Mouse (Mus musculus) G1E (cell line): Measurements from ENCODE around the gene Gpatch2l.

Experiments
- CTCF ChIP-seq: IDR thresholded peaks from 2 replicates; pipeline ENCODE4 v1.5.1; 2012; ENCODE audit warnings: low read depth, low read length, inconsistent platforms, mixed read lengths
- GATA2 ChIP-seq: IDR thresholded peaks from 2 replicates; pipeline ENCODE4 v1.6.1; 2012; ENCODE audit warnings: low read depth, low read length, inconsistent platforms, borderline replicate concordance

DNA sequence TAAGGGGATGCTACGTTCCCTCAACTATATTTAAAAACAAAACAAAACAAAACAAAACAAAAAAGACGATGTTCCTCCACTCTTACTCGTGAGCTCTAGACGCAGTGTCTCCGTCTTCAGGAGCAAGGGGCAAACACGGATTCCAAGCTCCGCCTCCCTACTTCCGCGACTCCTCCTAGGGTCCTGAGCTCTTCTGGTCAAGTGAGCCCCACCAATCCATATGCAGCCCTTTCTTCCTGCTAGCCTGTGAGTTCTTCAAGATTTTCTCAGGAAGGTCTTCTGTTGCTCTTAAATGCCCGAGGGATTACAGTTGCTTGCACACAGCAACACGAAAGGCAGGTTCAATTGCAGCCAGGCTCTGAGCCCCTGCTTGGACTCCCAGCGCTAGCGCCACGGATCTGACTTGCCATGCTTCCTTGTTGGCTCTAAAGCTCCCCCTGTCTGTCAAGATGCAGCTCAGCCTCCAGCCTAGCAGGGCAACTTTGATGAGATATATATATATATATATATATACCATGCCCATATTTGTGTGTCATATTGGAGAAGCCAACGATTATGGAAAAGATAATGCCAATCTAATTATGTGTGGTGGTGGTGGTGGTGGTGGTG lies 64.1 kb downstream of the Gpatch2l start:
- TF ChIP-seq CTCF (no peak), GATA2 (no peak)
